ENCODE assay signal across 9 mouse cellular contexts in genomic region chr15:102101672-102102541, GRCm38 (mm10). TPM values are rescaled to one million over a fixed set of nuclear protein-coding genes. Genes with fewer than 3 reads are reported as not detected.
DNase-seq lines count a peak whose midpoint lies in the region; ATAC-seq and TF ChIP-seq lines count a peak whose summit lies in the region.
"Had no signal": no experiment of that assay in that cellular context is flagged by ENCODE, and none has a peak within 500 bp of the region (broad histone marks: within the 10 kb centered on the region; RNA-seq: fewer than 3 reads in every experiment).

No protein-coding gene starts in this region.

- WGBS in embryonic facial prominence, embryonic 12.5 days = 25% methylated on average over 11 of the region's 11 CpGs
- 27% methylated on average over 11 of the region's 11 CpGs for WGBS in limb, embryonic 10.5 days
- 38% methylated on average over 11 of the region's 11 CpGs for WGBS in midbrain, embryonic 15.5 days

- H3K4me1 ChIP-seq in embryonic facial prominence, embryonic 12.5 days = peaks cover 90% of the 10 kb centered on the region
- peaks cover 98% of the 10 kb centered on the region for H3K4me1 ChIP-seq in limb, embryonic 10.5 days
- peaks cover 48% of the 10 kb centered on the region for H3K4me1 ChIP-seq in midbrain, embryonic 15.5 days

- no peak for ATAC-seq in embryonic facial prominence, embryonic 12.5 days (ENCODE audit: insufficient number of reproducible peaks, insufficient read depth, low FRiP score, low TSS enrichment)
- ATAC-seq in midbrain, embryonic 15.5 days (replicated peaks) = no peak
- ATAC-seq in erythroid progenitor cell, adult 5-6 weeks (replicated peaks; ENCODE audit: low FRiP score, poor library complexity, severe bottlenecking) = no peak
- ATAC-seq: Patski had no signal

- H3K27ac ChIP-seq in layer of hippocampus, adult 2 months = peak overlapping the region; percentile 89
- H3K27ac ChIP-seq in embryonic facial prominence, embryonic 12.5 days = peak overlapping the region; percentile 96
- H3K27ac ChIP-seq in limb, embryonic 10.5 days = peak overlapping the region; percentile 93
- peak overlapping the region; percentile 53 for H3K27ac ChIP-seq in midbrain, embryonic 15.5 days

- no peak for DNase-seq in layer of hippocampus, adult 2 months (ENCODE audit: low spot score in 2 of 2)
- no peak for DNase-seq in layer of hippocampus, adult 11-12 months (ENCODE audit: low spot score)
- DNase-seq in heart, postnatal 25 days (ENCODE audit: low spot score) = peak; percentile 80
- DNase-seq in limb, embryonic 10.5 days (ENCODE audit: low spot score) = no peak
- no peak for DNase-seq in layer of hippocampus, adult 9-10 months (ENCODE audit: low spot score)

- TF ChIP-seq CTCF in layer of hippocampus, adult 2 months (conservative IDR thresholded peaks at IDR 0.05) = no peak

- H3K4me2 ChIP-seq in embryonic facial prominence, embryonic 12.5 days (replicated peaks) = peak overlapping the region; percentile 81
- peak overlapping the region; percentile 81; the same call in 1 of the 2 replicates for H3K4me2 ChIP-seq in midbrain, embryonic 15.5 days

- no peaks in the 10 kb centered on the region for H3K9me3 ChIP-seq in embryonic facial prominence, embryonic 12.5 days
- H3K9me3 ChIP-seq in limb, embryonic 10.5 days (replicated peaks) = no peaks in the 10 kb centered on the region
- H3K9me3 ChIP-seq in midbrain, embryonic 15.5 days = no peaks in the 10 kb centered on the region

- intact Hi-C loops in heart, postnatal 25 days (cut with DNase I) = loop anchor here (10.0 kb wide), 1 partner anchor 303 kb away; the partner anchor contains the start of gene Sp1

- peaks cover 18% of the 10 kb centered on the region; the same call in 1 of the 2 replicates for H3K36me3 ChIP-seq in embryonic facial prominence, embryonic 12.5 days
- H3K36me3 ChIP-seq in limb, embryonic 10.5 days = peaks cover 27% of the 10 kb centered on the region
- H3K36me3 ChIP-seq in midbrain, embryonic 15.5 days (replicated peaks) = peaks cover 9% of the 10 kb centered on the region; the same call in 1 of the 2 replicates

- H3K27me3 ChIP-seq in embryonic facial prominence, embryonic 12.5 days = peaks cover 15% of the 10 kb centered on the region; the same call in 1 of the 2 replicates
- peaks cover 17% of the 10 kb centered on the region for H3K27me3 ChIP-seq in limb, embryonic 10.5 days (ENCODE audit: low read depth, poor library complexity, severe bottlenecking)
- H3K27me3 ChIP-seq in midbrain, embryonic 15.5 days (replicated peaks) = peaks cover 33% of the 10 kb centered on the region
- H3K27me3 ChIP-seq: Patski had no signal

- H3K4me3 ChIP-seq in layer of hippocampus, adult 2 months = peak overlapping the region; percentile 38
- H3K4me3 ChIP-seq in embryonic facial prominence, embryonic 12.5 days = peak overlapping the region; percentile 41
- peak overlapping the region; percentile 53 for H3K4me3 ChIP-seq in limb, embryonic 10.5 days
- no peak overlapping the region for H3K4me3 ChIP-seq in midbrain, embryonic 15.5 days

- peak overlapping the region; percentile 61; the same call in 1 of the 2 replicates for H3K9ac ChIP-seq in embryonic facial prominence, embryonic 12.5 days
- H3K9ac ChIP-seq in midbrain, embryonic 15.5 days = no peak overlapping the region

RNA-seq across cellular contexts. Expression of gene Tns2, which starts 1.7 kb away (rescaled TPM):
- total RNA-seq in layer of hippocampus, adult 2 months (2021) = 10 to 100 TPM; 18.4 to 25.0 TPM
- 29.6 and 34.0 TPM in 2 replicates for polyA plus RNA-seq in embryonic facial prominence, embryonic 12.5 days (2016; fragmentation: Nextera tagmentation; extraction: Ambion mirVana)
- total RNA-seq in heart, postnatal 25 days (2021) = 100 to 1,000 TPM in 1 of 2 experiments, 10 to 100 TPM in 1; 98.6 to 118 TPM
- polyA plus RNA-seq in limb, embryonic 10.5 days (2016; fragmentation: Nextera tagmentation; extraction: Ambion mirVana) = 13.0 and 18.6 TPM in 2 replicates
- polyA plus RNA-seq in midbrain, embryonic 15.5 days (2015; fragmentation: Nextera tagmentation; extraction: Ambion mirVana) = 8.3 and 12.3 TPM in 2 replicates
- 0.36 TPM in 1 of 2 replicates, not detected in the other for total RNA-seq in erythroid progenitor cell, adult 5-6 weeks (2015; ENCODE audit: low replicate concordance)
- total RNA-seq in erythroid progenitor cell, adult 5-6 weeks (2017; ENCODE audit: low replicate concordance) = not detected in 2 replicates

RNA-seq across cellular contexts. Expression of gene Eif4b, which starts 28.3 kb away (rescaled TPM):
- total RNA-seq in layer of hippocampus, adult 2 months (2021) = 100 to 1,000 TPM; 196 to 199 TPM
- polyA plus RNA-seq in embryonic facial prominence, embryonic 12.5 days (2016; fragmentation: Nextera tagmentation; extraction: Ambion mirVana) = 113 and 120 TPM in 2 replicates
- total RNA-seq in heart, postnatal 25 days (2021) = 100 to 1,000 TPM; 131 to 144 TPM
- polyA plus RNA-seq in limb, embryonic 10.5 days (2016; fragmentation: Nextera tagmentation; extraction: Ambion mirVana) = 133 and 140 TPM in 2 replicates
- 87.0 and 89.2 TPM in 2 replicates for polyA plus RNA-seq in midbrain, embryonic 15.5 days (2015; fragmentation: Nextera tagmentation; extraction: Ambion mirVana)
- 34.2 and 49.9 TPM in 2 replicates for total RNA-seq in erythroid progenitor cell, adult 5-6 weeks (2015; ENCODE audit: low replicate concordance)
- 89.8 and 92.8 TPM in 2 replicates for total RNA-seq in erythroid progenitor cell, adult 5-6 weeks (2017; ENCODE audit: low replicate concordance)

RNA-seq across cellular contexts. Expression of gene Spryd3, which starts 34.1 kb away (rescaled TPM):
- total RNA-seq in layer of hippocampus, adult 2 months (2021) = 100 to 1,000 TPM; 151 to 155 TPM
- polyA plus RNA-seq in embryonic facial prominence, embryonic 12.5 days (2016; fragmentation: Nextera tagmentation; extraction: Ambion mirVana) = 15.6 and 15.7 TPM in 2 replicates
- total RNA-seq in heart, postnatal 25 days (2021) = 10 to 100 TPM; 13.2 to 15.1 TPM
- polyA plus RNA-seq in limb, embryonic 10.5 days (2016; fragmentation: Nextera tagmentation; extraction: Ambion mirVana) = 12.6 and 14.6 TPM in 2 replicates
- 78.7 and 80.2 TPM in 2 replicates for polyA plus RNA-seq in midbrain, embryonic 15.5 days (2015; fragmentation: Nextera tagmentation; extraction: Ambion mirVana)
- 2.5 and 5.4 TPM in 2 replicates for total RNA-seq in erythroid progenitor cell, adult 5-6 weeks (2015; ENCODE audit: low replicate concordance)
- total RNA-seq in erythroid progenitor cell, adult 5-6 weeks (2017; ENCODE audit: low replicate concordance) = 2.3 and 16.0 TPM in 2 replicates

RNA-seq across cellular contexts. Expression of gene Igfbp6, which starts 42.3 kb away (rescaled TPM):
- total RNA-seq in layer of hippocampus, adult 2 months (2021) = 1 to 10 TPM; 6.9 to 7.7 TPM
- 0.92 and 1.2 TPM in 2 replicates for polyA plus RNA-seq in embryonic facial prominence, embryonic 12.5 days (2016; fragmentation: Nextera tagmentation; extraction: Ambion mirVana)
- 10 to 100 TPM; 38.3 to 43.6 TPM for total RNA-seq in heart, postnatal 25 days (2021)
- 0.23 and 0.46 TPM in 2 replicates for polyA plus RNA-seq in limb, embryonic 10.5 days (2016; fragmentation: Nextera tagmentation; extraction: Ambion mirVana)
- polyA plus RNA-seq in midbrain, embryonic 15.5 days (2015; fragmentation: Nextera tagmentation; extraction: Ambion mirVana) = 2.6 and 4.3 TPM in 2 replicates
- total RNA-seq in erythroid progenitor cell, adult 5-6 weeks (2015; ENCODE audit: low replicate concordance) = not detected in 2 replicates
- not detected in 2 replicates for total RNA-seq in erythroid progenitor cell, adult 5-6 weeks (2017; ENCODE audit: low replicate concordance)

RNA-seq across cellular contexts. Expression of gene Soat2, which starts 48.4 kb away (rescaled TPM):
- not detected for total RNA-seq in layer of hippocampus, adult 2 months (2021)
- polyA plus RNA-seq in embryonic facial prominence, embryonic 12.5 days (2016; fragmentation: Nextera tagmentation; extraction: Ambion mirVana) = 0.13 and 0.17 TPM in 2 replicates
- total RNA-seq in heart, postnatal 25 days (2021) = under 1 TPM in 1 of 2 experiments, not detected in 1; 0.11 TPM
- 0.06 and 0.24 TPM in 2 replicates for polyA plus RNA-seq in limb, embryonic 10.5 days (2016; fragmentation: Nextera tagmentation; extraction: Ambion mirVana)
- 0.15 TPM in 1 of 2 replicates, not detected in the other for polyA plus RNA-seq in midbrain, embryonic 15.5 days (2015; fragmentation: Nextera tagmentation; extraction: Ambion mirVana)
- 1.1 and 5.0 TPM in 2 replicates for total RNA-seq in erythroid progenitor cell, adult 5-6 weeks (2015; ENCODE audit: low replicate concordance)
- total RNA-seq in erythroid progenitor cell, adult 5-6 weeks (2017; ENCODE audit: low replicate concordance) = 1.0 and 1.7 TPM in 2 replicates

Comparison
In these comparisons a context has a peak if more than half of its experiments do, and no peak if none do; other contexts are left out.
1. RNA of gene Tns2, which starts 1.7 kb away (total RNA-seq): 98.6 to 118 TPM in heart, postnatal 25 days and 18.4 to 25.0 TPM in layer of hippocampus, adult 2 months; 0.36 TPM in erythroid progenitor cell, adult 5-6 weeks; every median in the first group is over 10 times any median in the second.
2. RNA of gene Spryd3, which starts 34.1 kb away (total RNA-seq): 151 to 155 TPM in layer of hippocampus, adult 2 months; 2.3 to 16.0 TPM in erythroid progenitor cell, adult 5-6 weeks and 13.2 to 15.1 TPM in heart, postnatal 25 days; every median in the first group is over 4 times any median in the second.
3. Peak in every context shown above with its lines, with median percentiles within 50 percentile points of each other: H3K27ac ChIP-seq.